Mouse (Mus musculus) intestine, embryonic 16.5 days (tissue): ENCODE results near the gene Gnat1. TPM values are rescaled to one million over a fixed set of nuclear protein-coding genes. Genes with fewer than 3 reads are reported as not detected.

Experiments used
- ATAC-seq: fragments of 200-750 bp; cut with Nextera tagmentation; 2 replicates; pipeline ENCODE4 v1.8.0; 2017; ENCODE audit warnings: moderate TSS enrichment, moderate library complexity
- H3K27ac ChIP-seq: fragments of 300-500 bp; sonication (generic); 2 replicates; pipeline ENCODE4 v1.5.1; 2014; ENCODE audit warnings: mild to moderate bottlenecking, low read length
- H3K27me3 ChIP-seq: fragments of 300-500 bp; sonication (generic); replicated peaks from 2 replicates; pipeline ENCODE4 v1.6.1; 2014; ENCODE audit warnings: low read length, control low read depth, mixed read lengths; ENCODE audit not compliant: control insufficient read depth, insufficient read depth
- H3K36me3 ChIP-seq: fragments of 300-500 bp; sonication (generic); 2 replicates; pipeline ENCODE4 v1.6.1; 2014; ENCODE audit warnings: low read length, control low read depth; ENCODE audit not compliant: control insufficient read depth, insufficient read depth
- H3K4me1 ChIP-seq: fragments of 300-500 bp; sonication (generic); 2 replicates; pipeline ENCODE4 v1.6.1; 2014; ENCODE audit warnings: low read length, control low read depth, mixed read lengths; ENCODE audit not compliant: control insufficient read depth, insufficient read depth
- H3K4me2 ChIP-seq: fragments of 300-500 bp; sonication (generic); 2 replicates; pipeline ENCODE4 v1.6.1; 2014; ENCODE audit warnings: low read depth, low read length, control low read depth
- H3K4me3 ChIP-seq: fragments of 300-500 bp; sonication (generic); 2 replicates; pipeline ENCODE4 v1.5.1; 2014; ENCODE audit warnings: mild to moderate bottlenecking, low read length
- H3K9ac ChIP-seq: fragments of 300-500 bp; sonication (generic); 2 replicates; pipeline ENCODE4 v1.6.1; 2014; ENCODE audit warnings: low read depth, low read length
- H3K9me3 ChIP-seq: fragments of 300-500 bp; sonication (generic); 2 replicates; pipeline ENCODE4 v1.6.1; 2016; ENCODE audit warnings: low read length, control low read depth; ENCODE audit not compliant: control insufficient read depth
- WGBS: fragments of 180-500 bp; shearing (Covaris S2); extraction: QIAGEN DNeasy Blood & Tissue Kit; methylation state at CpG from one replicate; pipeline ENCODE4 v1.1.7; 2014; 5-methylcytosine and 5-hydroxymethylcytosine counted together
- polyA plus RNA-seq: library from polyadenylated mRNA; unstranded; fragments of >200 nt; fragmentation: Nextera tagmentation; extraction: Ambion mirVana; gene quantifications from 2 replicates; pipeline ENCODE4 v1.2.1, GENCODE M21; 2015

The Gnat1 gene
- polyA plus RNA-seq, 1 experiment from 2014 or later = 1.6 TPM

DNA sequence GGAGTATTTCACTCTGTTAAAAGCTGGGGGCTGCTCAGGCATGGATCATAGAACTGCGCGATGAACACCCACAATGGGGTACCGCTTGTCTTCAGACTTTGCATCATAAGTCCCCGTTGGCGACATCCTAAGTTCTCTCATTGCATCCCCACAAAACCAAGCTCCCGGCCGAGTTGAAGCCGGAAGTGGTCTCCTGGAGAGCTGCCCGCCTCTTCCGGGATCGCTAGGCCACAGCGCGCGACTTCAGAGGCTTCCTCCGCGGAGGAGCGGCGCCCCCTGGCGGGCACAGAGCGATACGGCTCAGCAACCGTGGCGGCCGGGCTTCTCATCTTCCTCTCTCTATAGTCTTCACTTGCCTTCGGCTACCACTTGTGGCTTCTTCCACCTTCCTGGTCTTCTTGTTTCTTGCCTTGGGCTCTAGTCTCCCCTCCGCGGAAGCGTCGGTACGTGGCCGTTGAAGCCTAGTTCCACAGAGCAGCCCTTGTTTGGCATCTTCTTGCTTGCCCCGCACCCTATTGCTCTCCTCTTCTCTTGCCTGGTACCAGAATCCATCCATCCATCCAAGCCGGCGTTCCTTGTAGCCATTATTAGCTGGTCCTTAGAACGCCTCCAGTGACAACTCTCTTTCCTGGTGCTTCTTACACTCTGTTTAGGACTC lies 34.9 kb downstream of the Gnat1 start:
- peak overlapping the region; percentile 49 for H3K4me3 ChIP-seq
- H3K9ac ChIP-seq = peak overlapping the region; percentile 75
- WGBS = 5% methylated on average over 35 of the region's 35 CpGs
- H3K36me3 ChIP-seq = no peaks in the 10 kb centered on the region
- peak overlapping the region; percentile 61 for H3K27ac ChIP-seq
- H3K27me3 ChIP-seq = no peaks in the 10 kb centered on the region
- H3K4me2 ChIP-seq = peak overlapping the region; percentile 81
- ATAC-seq = peak; percentile 79
- H3K9me3 ChIP-seq = no peaks in the 10 kb centered on the region
- peaks cover 7% of the 10 kb centered on the region; the same call in 1 of the 2 replicates for H3K4me1 ChIP-seq

DNA sequence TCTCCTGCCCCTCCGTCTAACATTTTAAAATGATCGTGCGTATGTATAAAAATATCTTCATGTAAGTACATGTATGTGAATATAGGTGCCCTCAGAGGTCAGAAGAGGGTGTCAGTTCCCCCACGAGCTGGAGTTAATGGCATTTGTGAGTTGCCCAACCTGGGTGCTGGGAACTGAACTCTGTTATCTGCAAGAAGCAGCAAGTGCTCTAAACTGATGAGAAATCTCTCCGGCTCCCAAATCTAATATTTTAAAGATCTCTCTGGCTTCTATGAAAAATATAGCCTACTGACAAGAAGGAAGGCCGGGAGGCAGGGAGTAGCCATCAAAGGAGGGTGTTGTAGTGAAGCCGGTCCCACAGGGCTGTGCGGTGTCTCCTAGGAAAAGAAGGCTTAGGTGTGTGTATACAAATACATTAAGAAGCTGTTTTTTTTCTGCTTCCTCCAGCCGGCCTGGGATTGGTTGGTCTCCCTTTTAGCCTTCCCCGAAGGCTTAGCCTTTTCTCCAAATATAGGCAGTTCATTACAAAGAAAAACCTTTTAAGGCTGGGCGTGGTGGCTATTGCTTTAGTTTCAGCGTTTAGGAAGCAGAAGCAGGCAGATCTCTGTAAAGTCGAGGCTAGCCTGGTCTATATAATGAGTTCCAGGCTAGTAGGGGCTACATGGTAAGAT lies 35.8 kb downstream of the Gnat1 start:
- Histone ChIP-seq H3K9ac (peak overlapping the region; percentile 75; the same call in 1 of the 2 replicates), H3K9me3 (no peaks in the 10 kb centered on the region), H3K27me3 (no peaks in the 10 kb centered on the region), H3K27ac (no peak overlapping the region), H3K4me3 (no peak overlapping the region), H3K4me2 (peak overlapping the region; percentile 81; the same call in 1 of the 2 replicates), H3K36me3 (no peaks in the 10 kb centered on the region), H3K4me1 (peaks cover 9% of the 10 kb centered on the region; the same call in 1 of the 2 replicates)
- ATAC-seq = no peak
- WGBS = 92% methylated on average over 13 of the region's 13 CpGs

DNA sequence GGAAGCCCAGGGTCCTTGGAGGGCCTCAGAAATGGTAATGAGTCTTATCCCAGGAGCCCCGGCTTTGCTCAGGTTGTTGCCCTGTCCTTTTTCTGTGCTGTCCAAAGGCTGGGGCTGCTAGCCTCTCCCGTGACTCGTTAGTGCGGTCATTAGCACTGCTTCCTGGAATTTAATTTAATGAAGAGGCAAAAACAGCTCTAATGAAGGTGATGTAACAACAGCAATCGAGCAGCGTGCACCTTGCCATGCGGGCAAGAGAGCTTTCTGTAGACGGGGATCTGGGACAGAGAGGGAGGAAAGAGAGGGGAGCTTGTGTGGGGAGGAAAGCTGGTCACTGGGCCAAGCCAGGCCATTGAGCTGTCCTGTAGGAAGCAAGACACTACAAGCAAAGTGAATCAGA lies 37.8 kb downstream of the Gnat1 start:
- no peak overlapping the region for H3K27ac ChIP-seq
- H3K9ac ChIP-seq = no peak overlapping the region
- no peaks in the 10 kb centered on the region for H3K9me3 ChIP-seq
- peaks cover 12% of the 10 kb centered on the region; the same call in 1 of the 2 replicates for H3K4me1 ChIP-seq
- no peaks in the 10 kb centered on the region for H3K36me3 ChIP-seq
- ATAC-seq = no peak
- no peaks in the 10 kb centered on the region for H3K27me3 ChIP-seq
- H3K4me3 ChIP-seq = no peak overlapping the region
- 64% methylated on average over 8 of the region's 8 CpGs for WGBS
- no peak overlapping the region for H3K4me2 ChIP-seq

DNA sequence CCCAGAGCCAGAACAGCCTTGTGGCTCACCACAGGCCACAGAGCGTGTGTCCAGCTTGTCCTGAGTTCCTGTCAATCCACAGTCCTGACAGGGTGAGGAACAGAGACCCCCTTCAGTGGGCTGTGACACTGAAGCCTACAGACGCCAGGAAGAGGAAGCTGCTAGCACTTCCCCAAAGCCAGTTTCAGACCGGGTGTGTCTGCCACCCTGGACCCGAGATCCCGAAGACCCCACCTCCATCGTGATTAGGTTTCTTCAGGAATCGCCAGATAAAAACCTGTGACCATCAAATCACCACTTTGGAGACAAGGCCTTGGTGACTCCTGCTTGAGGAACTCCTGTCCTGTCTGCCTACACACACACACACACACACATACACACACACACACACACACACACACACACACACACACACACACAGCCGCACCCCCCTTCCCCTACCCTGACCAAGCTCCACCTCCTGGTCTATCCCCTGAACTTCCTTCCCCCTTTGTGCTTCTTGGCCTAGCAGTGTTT lies 39.2 kb downstream of the Gnat1 start:
- Histone ChIP-seq H3K27me3 (no peaks in the 10 kb centered on the region), H3K9me3 (no peaks in the 10 kb centered on the region), H3K4me3 (no peak overlapping the region), H3K27ac (no peak overlapping the region), H3K4me2 (no peak overlapping the region), H3K4me1 (peaks cover 18% of the 10 kb centered on the region; the same call in 1 of the 2 replicates), H3K36me3 (no peaks in the 10 kb centered on the region), H3K9ac (peak overlapping the region; percentile 16)
- no peak for ATAC-seq
- WGBS = 37% methylated on average over 8 of the region's 8 CpGs

DNA sequence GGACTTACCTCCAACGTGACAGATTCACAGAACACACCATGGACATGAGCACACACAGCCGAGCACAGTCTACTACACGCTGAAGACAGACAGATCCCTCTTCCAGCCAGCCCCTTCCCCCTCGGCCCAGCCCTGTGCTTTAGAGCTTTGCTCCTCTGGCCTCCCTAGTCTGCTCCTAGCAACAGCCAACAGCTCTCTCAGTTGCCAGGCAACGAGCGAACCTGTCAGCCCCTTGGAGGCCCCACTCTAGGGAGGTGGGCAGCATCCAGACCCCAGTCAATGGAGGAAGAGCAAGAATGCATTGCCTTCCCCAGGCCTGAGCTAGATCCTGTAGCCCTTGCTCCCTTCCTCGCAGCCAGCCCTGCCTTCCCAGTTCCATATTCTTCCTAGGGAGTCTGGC lies 42.4 kb downstream of the Gnat1 start:
- Histone ChIP-seq H3K9ac (no peak overlapping the region), H3K9me3 (no peaks in the 10 kb centered on the region), H3K4me3 (no peak overlapping the region), H3K36me3 (no peaks in the 10 kb centered on the region), H3K4me1 (peaks cover 24% of the 10 kb centered on the region), H3K27ac (no peak overlapping the region), H3K27me3 (no peaks in the 10 kb centered on the region), H3K4me2 (no peak overlapping the region)
- WGBS = 25% methylated on average over 7 of the region's 7 CpGs
- ATAC-seq = no peak

DNA sequence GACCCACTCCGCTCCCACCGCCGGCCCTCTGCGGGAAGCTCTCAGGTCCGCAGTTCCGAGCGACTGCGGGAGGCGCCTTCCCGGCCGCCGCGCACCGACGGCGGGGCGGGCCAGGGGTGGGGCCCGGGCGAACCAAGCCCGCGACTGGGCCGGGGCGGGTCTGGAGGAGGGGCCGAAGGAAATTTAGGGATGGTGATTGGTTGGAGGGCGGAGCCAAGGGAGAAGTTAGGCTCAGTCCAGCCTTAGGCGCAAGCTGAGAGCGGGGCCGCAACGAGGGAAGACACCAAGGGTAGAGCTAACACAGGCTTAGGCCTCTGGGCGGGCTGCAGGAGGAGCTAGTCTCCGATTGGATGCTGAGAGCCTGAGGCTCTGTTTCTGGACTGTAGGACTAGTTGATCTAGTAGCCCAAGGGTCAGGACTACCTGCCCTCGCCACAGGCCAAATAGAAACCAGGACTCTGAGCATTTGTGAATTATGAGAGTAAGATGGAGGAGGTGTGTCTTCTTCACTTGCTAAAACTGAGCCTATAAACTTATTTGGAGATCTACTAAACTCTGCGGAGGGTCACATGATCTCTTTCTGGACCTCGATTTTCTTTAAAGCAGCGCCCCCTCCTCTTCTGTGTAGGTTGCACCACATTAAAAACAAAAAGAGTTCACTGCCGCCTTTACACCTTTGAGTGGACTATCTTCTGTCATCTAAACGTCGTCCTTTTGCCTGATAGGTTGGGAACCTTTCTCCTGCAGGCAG lies 44.1 kb downstream of the Gnat1 start, which contains the start of gene Gnai2:
Gnai2 (minus strand) TSS at position 89 of the 750 bp plus-strand sequence.
- peak; percentile 96 for ATAC-seq
- 3% methylated on average over 36 of the region's 38 CpGs for WGBS

DNA sequence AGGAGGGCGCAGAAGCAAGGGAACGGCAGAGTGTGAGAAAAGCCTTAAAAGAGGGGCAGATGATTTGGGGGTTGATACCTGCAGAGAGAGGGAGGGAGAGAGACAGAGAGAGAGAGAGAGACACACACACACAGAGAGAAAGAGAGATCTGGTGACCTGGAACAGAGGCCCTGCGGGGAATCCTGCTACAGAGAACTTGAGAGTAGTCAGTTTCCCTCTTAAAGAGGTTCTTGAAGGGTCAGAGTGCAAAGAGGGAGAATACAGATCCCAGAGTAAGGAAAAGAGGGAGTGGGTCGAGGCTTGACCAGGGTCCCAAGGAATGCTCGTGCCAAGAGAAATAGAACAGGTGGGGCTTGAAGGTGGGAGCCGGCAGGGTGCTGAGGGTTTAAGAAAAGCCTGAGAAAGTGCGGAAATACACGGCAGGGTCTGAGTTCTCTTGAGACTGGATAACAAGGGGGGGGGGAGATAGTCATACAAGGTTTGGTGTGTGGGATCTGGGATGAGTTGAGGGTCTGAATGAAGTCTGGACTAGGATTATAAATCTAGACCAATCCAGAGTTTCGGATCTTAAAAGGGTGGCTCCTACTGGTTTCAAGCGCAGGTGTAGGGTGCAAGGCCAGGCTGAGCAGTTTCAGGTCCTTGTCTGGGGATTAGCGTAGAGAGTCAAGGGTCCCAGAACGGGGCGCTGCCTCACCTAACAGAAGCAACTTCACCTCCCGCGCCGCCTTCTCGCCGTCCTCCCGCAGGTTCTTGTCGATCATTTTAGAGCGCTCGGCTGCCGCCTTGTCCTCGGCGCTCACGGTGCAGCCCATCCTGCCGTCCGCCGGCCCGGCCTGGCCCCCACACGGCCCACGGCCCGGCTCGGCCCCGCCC lies 44.9 kb downstream of the Gnat1 start:
- 2% methylated on average over 35 of the region's 35 CpGs for WGBS

More for the DNA sequence above, 44.1 kb downstream of the Gnat1 start, which contains the start of gene Gnai2:
- no peaks in the 10 kb centered on the region for H3K9me3 ChIP-seq
- peaks cover 40% of the 10 kb centered on the region for H3K4me1 ChIP-seq
- H3K9ac ChIP-seq = peak within 1 kb of the TSS; percentile 90
- H3K27me3 ChIP-seq = no peaks in the 10 kb centered on the region
- peak within 1 kb of the TSS; percentile 97 for H3K4me2 ChIP-seq
- H3K27ac ChIP-seq = peak within 1 kb of the TSS; percentile 91
- peak within 1 kb of the TSS; percentile 84 for H3K4me3 ChIP-seq
- H3K36me3 ChIP-seq = no peaks in the 10 kb centered on the region

DNA sequence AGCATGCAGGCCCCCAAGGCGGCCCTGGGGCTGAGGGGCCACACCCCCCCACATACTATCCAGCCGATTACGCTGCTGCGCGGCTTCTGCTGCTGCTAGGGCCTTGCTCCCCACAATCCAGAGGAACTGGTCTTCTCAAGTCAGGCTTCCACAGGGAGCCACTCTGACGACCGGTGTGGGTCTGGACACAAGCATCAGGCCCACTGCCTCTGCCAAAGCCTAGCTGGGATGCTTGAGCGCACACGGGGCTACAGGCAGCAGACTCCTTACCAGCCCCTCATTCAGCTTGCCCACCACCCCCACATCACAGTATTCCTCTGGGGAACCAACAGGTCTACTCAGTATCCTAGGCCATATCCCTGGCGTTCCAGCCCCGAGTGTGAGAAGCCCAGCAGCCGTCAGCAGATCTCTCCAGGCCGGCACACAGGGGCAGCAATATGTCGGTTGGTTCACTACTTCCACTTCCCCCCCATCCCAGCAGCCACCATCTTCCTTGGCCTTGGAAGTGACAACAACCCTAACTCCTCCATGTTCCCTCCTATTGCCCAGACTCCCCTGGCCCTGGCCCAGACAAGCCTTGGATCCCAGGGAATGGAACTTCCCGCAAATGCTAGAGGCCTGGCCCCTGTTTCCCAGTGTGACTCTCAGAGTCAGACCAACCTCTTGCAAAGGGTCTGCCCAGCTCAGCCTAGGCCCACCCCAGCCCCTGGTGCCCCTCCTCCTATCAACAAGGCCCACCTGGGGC lies 45.7 kb downstream of the Gnat1 start:
- H3K27me3 ChIP-seq = no peaks in the 10 kb centered on the region
- peaks cover 50% of the 10 kb centered on the region for H3K4me1 ChIP-seq
- 3% methylated on average over 15 of the region's 15 CpGs for WGBS
- peak overlapping the region; percentile 91 for H3K27ac ChIP-seq
- H3K36me3 ChIP-seq = no peaks in the 10 kb centered on the region
- no peaks in the 10 kb centered on the region for H3K9me3 ChIP-seq
- peak overlapping the region; percentile 84 for H3K4me3 ChIP-seq
- peak overlapping the region; percentile 90 for H3K9ac ChIP-seq
- H3K4me2 ChIP-seq = peak overlapping the region; percentile 97
- 0 out of 2 replicates have a peak, but pooled peaks have one; percentile 5 for ATAC-seq

More for the DNA sequence above, 44.9 kb downstream of the Gnat1 start:
- no peaks in the 10 kb centered on the region for H3K27me3 ChIP-seq
- H3K4me3 ChIP-seq = peak overlapping the region; percentile 84
- no peaks in the 10 kb centered on the region for H3K36me3 ChIP-seq
- peak overlapping the region; percentile 91 for H3K27ac ChIP-seq
- peak overlapping the region; percentile 90 for H3K9ac ChIP-seq
- no peaks in the 10 kb centered on the region for H3K9me3 ChIP-seq
- peak; percentile 6; the same call in 1 of the 2 replicates for ATAC-seq
- H3K4me2 ChIP-seq = peak overlapping the region; percentile 97
- peaks cover 45% of the 10 kb centered on the region for H3K4me1 ChIP-seq
